Mouse (Mus musculus) 3134 (cell line): ENCODE measurements around the gene Nfya.
A peak's percentile ranks its signal among the peaks of the same experiment; 100 is the strongest.
"Not testable (repeated sequence)": the region's sequence is repeated elsewhere in the genome, so short reads cannot be mapped to it uniquely, and the experiment has no call there.

ENCODE experiments used
- DNase-seq: peaks from one replicate; pipeline ENCODE4 v3.0.0-alpha.2; 2011; ENCODE audit warnings: low spot score; ENCODE audit not compliant: insufficient read length; ENCODE audit errors: extremely low read depth

Gene Nfya

GRCm38 (mm10) chr17:48403848-48404247 lies 5.9 kb downstream of the Nfya start:
- no peak for DNase-seq

GRCm38 (mm10) chr17:48402751-48403150 lies 7.0 kb downstream of the Nfya start:
- DNase-seq, result no peak

- DNase-seq, result no peak
Measured at GRCm38 (mm10) chr17:48401710-48402109, 8.0 kb downstream of the Nfya start.

GRCm38 (mm10) chr17:48392616-48393015 lies 17.1 kb downstream of the Nfya start:
- no peak for DNase-seq

- no peak for DNase-seq
Measured at GRCm38 (mm10) chr17:48391446-48391845, 18.3 kb downstream of the Nfya start.

- no peak for DNase-seq
Measured at GRCm38 (mm10) chr17:48389442-48389841, 20.3 kb downstream of the Nfya start.

GRCm38 (mm10) chr17:48388666-48389065 lies 21.0 kb downstream of the Nfya start:
- DNase-seq, result no peak

GRCm38 (mm10) chr17:48385786-48386461 lies 23.8 kb downstream of the Nfya start:
- peak; percentile 58 for DNase-seq

GRCm38 (mm10) chr17:48379050-48379449 lies 30.7 kb downstream of the Nfya start:
- no peak for DNase-seq

- no peak for DNase-seq
Measured at GRCm38 (mm10) chr17:48376102-48376501, 33.6 kb downstream of the Nfya start.

GRCm38 (mm10) chr17:48372987-48373386 lies 36.7 kb downstream of the Nfya start:
- no peak for DNase-seq

GRCm38 (mm10) chr17:48371621-48372020 lies 38.1 kb downstream of the Nfya start:
- DNase-seq, result no peak

- peak; percentile 20 for DNase-seq
Measured at GRCm38 (mm10) chr17:48366806-48367205, 42.9 kb downstream of the Nfya start.

GRCm38 (mm10) chr17:48365511-48366155 lies 44.1 kb downstream of the Nfya start:
- no peak for DNase-seq

GRCm38 (mm10) chr17:48363421-48363965 lies 46.2 kb downstream of the Nfya start:
- DNase-seq, result no peak

GRCm38 (mm10) chr17:48362966-48363365 lies 46.7 kb downstream of the Nfya start:
- DNase-seq, result no peak

- DNase-seq, result no peak
Measured at GRCm38 (mm10) chr17:48362346-48362745, 47.4 kb downstream of the Nfya start.

GRCm38 (mm10) chr17:48360462-48360861 lies 49.2 kb downstream of the Nfya start:
- DNase-seq, result no peak

- DNase-seq, result no peak
Measured at GRCm38 (mm10) chr17:48359616-48360015, 50.1 kb downstream of the Nfya start, which contains the start of gene Treml1. TSS of gene Treml1 (plus strand) at chr17:48359916.

GRCm38 (mm10) chr17:48357892-48358291 lies 51.8 kb downstream of the Nfya start:
- DNase-seq, result no peak

GRCm38 (mm10) chr17:48355822-48356221 lies 53.9 kb downstream of the Nfya start:
- DNase-seq, result peak; percentile 83

GRCm38 (mm10) chr17:48352976-48353375 lies 56.7 kb downstream of the Nfya start:
- not testable (repeated sequence) for DNase-seq
